Mouse (Mus musculus) ES-Bruce4 (cell line): ENCODE measurements around the gene Cytip.

Experiments used
- CTCF ChIP-seq: IDR thresholded peaks from one replicate; pipeline ENCODE4 v1.8.1; 2011; ENCODE audit warnings: low read depth, low read length
- POLR2A ChIP-seq: IDR thresholded peaks from one replicate; pipeline ENCODE4 v1.8.1; 2011; ENCODE audit warnings: low read length; ENCODE audit not compliant: insufficient read depth

DNA sequence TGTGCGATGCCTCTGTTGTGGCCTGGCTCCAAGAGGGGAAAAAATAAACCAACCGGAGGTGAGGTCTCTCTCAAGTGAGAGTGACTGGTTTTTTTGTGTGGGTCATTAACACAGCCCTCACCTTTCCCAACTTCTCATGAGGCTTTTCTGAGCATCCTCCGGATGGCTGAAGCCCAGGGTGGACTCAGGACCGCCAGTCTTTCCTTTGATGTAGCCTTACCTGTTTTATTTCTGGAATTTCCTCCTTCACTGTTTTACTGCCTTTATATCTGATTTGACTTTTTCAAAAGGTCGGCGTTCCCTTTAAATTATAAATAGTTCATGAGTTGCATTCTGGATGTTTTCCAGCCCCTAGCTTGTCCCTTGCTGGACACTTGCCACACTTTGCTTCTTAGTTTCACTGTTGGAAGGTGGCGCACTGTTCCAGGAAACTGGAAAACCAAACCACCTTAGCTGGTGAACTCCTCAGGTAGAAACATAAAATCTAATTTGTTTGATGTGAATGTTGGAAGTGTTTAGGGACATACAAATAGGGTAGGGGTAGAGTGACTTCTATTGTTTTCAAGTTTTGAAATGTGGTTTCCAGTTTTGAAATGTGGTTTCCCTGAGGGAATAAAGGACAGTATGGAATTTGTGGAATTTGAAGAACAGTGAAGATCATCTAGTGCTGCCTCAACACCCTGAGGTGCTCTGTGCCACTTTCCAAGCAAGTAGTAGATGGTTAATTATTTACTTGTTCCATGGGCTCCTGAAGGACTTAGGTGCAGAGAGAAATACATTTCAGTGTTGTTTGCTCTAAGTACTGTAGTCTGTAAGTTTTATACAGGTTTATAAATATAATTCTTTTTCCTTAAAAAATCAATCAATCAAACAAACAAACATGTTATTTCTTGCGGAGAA, 19.7 kb downstream of the Cytip start:
- TF ChIP-seq POLR2A, result no peak
- no peak for TF ChIP-seq CTCF
